Mouse (Mus musculus) intestine, embryonic 16.5 days (tissue): ENCODE results near the gene Atp8b3. TPM values are rescaled to one million over a fixed set of nuclear protein-coding genes. Genes with fewer than 3 reads are reported as not detected.

Source experiments
- ATAC-seq: fragments of 200-750 bp; cut with Nextera tagmentation; 2 replicates; pipeline ENCODE4 v1.8.0; 2017; ENCODE audit warnings: moderate TSS enrichment, moderate library complexity
- H3K27ac ChIP-seq: fragments of 300-500 bp; sonication (generic); 2 replicates; pipeline ENCODE4 v1.5.1; 2014; ENCODE audit warnings: mild to moderate bottlenecking, low read length
- H3K27me3 ChIP-seq: fragments of 300-500 bp; sonication (generic); replicated peaks from 2 replicates; pipeline ENCODE4 v1.6.1; 2014; ENCODE audit warnings: low read length, control low read depth, mixed read lengths; ENCODE audit not compliant: control insufficient read depth, insufficient read depth
- H3K36me3 ChIP-seq: fragments of 300-500 bp; sonication (generic); 2 replicates; pipeline ENCODE4 v1.6.1; 2014; ENCODE audit warnings: low read length, control low read depth; ENCODE audit not compliant: control insufficient read depth, insufficient read depth
- H3K4me1 ChIP-seq: fragments of 300-500 bp; sonication (generic); 2 replicates; pipeline ENCODE4 v1.6.1; 2014; ENCODE audit warnings: low read length, control low read depth, mixed read lengths; ENCODE audit not compliant: control insufficient read depth, insufficient read depth
- H3K4me2 ChIP-seq: fragments of 300-500 bp; sonication (generic); 2 replicates; pipeline ENCODE4 v1.6.1; 2014; ENCODE audit warnings: low read depth, low read length, control low read depth
- H3K4me3 ChIP-seq: fragments of 300-500 bp; sonication (generic); 2 replicates; pipeline ENCODE4 v1.5.1; 2014; ENCODE audit warnings: mild to moderate bottlenecking, low read length
- H3K9ac ChIP-seq: fragments of 300-500 bp; sonication (generic); 2 replicates; pipeline ENCODE4 v1.6.1; 2014; ENCODE audit warnings: low read depth, low read length
- H3K9me3 ChIP-seq: fragments of 300-500 bp; sonication (generic); 2 replicates; pipeline ENCODE4 v1.6.1; 2016; ENCODE audit warnings: low read length, control low read depth; ENCODE audit not compliant: control insufficient read depth
- WGBS: fragments of 180-500 bp; shearing (Covaris S2); extraction: QIAGEN DNeasy Blood & Tissue Kit; methylation state at CpG from one replicate; pipeline ENCODE4 v1.1.7; 2014; 5-methylcytosine and 5-hydroxymethylcytosine counted together
- polyA plus RNA-seq: library from polyadenylated mRNA; unstranded; fragments of >200 nt; fragmentation: Nextera tagmentation; extraction: Ambion mirVana; gene quantifications from 2 replicates; pipeline ENCODE4 v1.2.1, GENCODE M21; 2015

Gene Atp8b3
- polyA plus RNA-seq, 1 experiment from 2014 or later, result 0.17 TPM

- peaks cover 6% of the 10 kb centered on the region for H3K4me1 ChIP-seq
- H3K9me3 ChIP-seq, result no peaks in the 10 kb centered on the region
- H3K27me3 ChIP-seq, result peaks cover 54% of the 10 kb centered on the region
- no peak overlapping the region for H3K27ac ChIP-seq
- H3K4me2 ChIP-seq, result peak overlapping the region; percentile 79
- peak; percentile 73 for ATAC-seq
- H3K9ac ChIP-seq, result peak overlapping the region; percentile 64
- H3K4me3 ChIP-seq, result peak overlapping the region; percentile 50
- no peaks in the 10 kb centered on the region for H3K36me3 ChIP-seq
- 10% methylated on average over 20 of the region's 20 CpGs for WGBS
Observed at GRCm38 (mm10) chr10:80509412-80510272, 29.3 kb downstream of the Atp8b3 start.

DNA sequence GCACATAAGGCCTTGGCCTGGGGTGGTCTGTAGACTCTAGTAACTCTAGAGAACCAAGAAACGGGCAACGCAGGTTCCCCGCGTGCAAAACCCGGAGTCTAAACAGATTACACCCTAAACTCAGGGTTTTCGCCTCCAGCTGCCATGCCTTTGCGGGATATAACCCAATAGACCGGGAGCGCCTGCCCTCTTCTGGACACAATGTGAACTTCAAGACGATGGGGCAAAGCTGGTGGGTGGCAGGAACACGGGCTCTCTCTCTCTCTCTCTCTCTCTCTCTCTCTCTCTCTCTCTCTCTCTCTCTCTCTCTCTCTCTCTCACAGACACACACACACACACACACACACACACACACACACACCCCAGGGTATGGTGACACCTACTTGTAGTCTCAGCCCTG, 32.7 kb downstream of the Atp8b3 start:
- Histone ChIP-seq H3K9me3 (no peaks in the 10 kb centered on the region), H3K4me3 (no peak overlapping the region), H3K27ac (no peak overlapping the region), H3K4me1 (peaks cover 12% of the 10 kb centered on the region), H3K9ac (no peak overlapping the region), H3K4me2 (no peak overlapping the region), H3K36me3 (no peaks in the 10 kb centered on the region), H3K27me3 (peaks cover 54% of the 10 kb centered on the region)
- WGBS, result under 1% methylated on average over 11 of the region's 11 CpGs
- no peak for ATAC-seq

GRCm38 (mm10) chr10:80504724-80505123, 34.2 kb downstream of the Atp8b3 start:
- no peak overlapping the region for H3K4me2 ChIP-seq
- no peak overlapping the region for H3K9ac ChIP-seq
- no peak overlapping the region for H3K4me3 ChIP-seq
- no peak overlapping the region for H3K27ac ChIP-seq
- no peak for ATAC-seq
- 6% methylated on average over 9 of the region's 9 CpGs for WGBS
- no peaks in the 10 kb centered on the region for H3K36me3 ChIP-seq
- H3K9me3 ChIP-seq, result no peaks in the 10 kb centered on the region
- peaks cover 61% of the 10 kb centered on the region for H3K27me3 ChIP-seq
- H3K4me1 ChIP-seq, result peaks cover 8% of the 10 kb centered on the region

DNA sequence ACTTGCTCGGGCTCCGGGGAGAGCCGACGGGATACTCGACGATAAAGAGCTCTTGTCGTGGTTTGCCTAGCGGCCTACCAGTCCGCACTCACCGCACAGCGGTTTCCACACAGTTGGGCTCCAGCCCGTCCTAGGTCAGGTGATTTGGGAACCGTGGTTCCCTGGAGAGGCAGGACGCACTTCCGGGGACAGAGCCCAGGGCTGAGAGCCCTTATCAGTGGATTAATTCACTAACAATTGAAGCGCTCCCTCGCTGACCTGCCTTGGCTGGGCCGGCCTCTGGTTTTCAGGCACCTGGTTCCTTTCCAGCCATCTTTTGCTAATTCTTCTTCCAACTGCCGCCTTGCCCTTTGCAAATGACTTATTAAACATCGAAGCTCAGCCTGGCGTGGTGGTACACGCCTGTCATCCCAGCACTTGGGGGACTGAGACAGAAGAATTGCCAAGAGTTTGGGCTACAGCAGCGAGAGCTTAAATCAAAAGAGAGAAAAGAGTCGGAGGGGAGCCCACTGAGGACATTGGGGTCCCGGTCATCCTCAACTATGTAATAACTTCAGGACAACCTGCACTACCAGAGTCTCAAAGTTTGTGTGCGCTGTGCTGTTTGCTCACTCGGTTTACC, 35.2 kb downstream of the Atp8b3 start:
- 5% methylated on average over 27 of the region's 27 CpGs for WGBS
- ATAC-seq, result peak; percentile 78
- Histone ChIP-seq H3K9ac (no peak overlapping the region), H3K36me3 (no peaks in the 10 kb centered on the region), H3K9me3 (no peaks in the 10 kb centered on the region), H3K4me1 (peaks cover 6% of the 10 kb centered on the region; the same call in 1 of the 2 replicates), H3K4me3 (peak overlapping the region; percentile 19), H3K27me3 (peaks cover 70% of the 10 kb centered on the region), H3K27ac (no peak overlapping the region), H3K4me2 (peak overlapping the region; percentile 19; the same call in 1 of the 2 replicates)

- Histone ChIP-seq H3K4me1 (peaks cover 6% of the 10 kb centered on the region; the same call in 1 of the 2 replicates), H3K9ac (no peak overlapping the region; the same call in 1 of the 2 replicates), H3K27ac (no peak overlapping the region), H3K9me3 (no peaks in the 10 kb centered on the region), H3K27me3 (peaks cover 78% of the 10 kb centered on the region), H3K36me3 (no peaks in the 10 kb centered on the region), H3K4me3 (no peak overlapping the region), H3K4me2 (no peak overlapping the region)
- 8% methylated on average over 22 of the region's 22 CpGs for WGBS
- no peak for ATAC-seq
Observed at GRCm38 (mm10) chr10:80502819-80503314, 36.1 kb downstream of the Atp8b3 start.

- Histone ChIP-seq H3K9ac (no peak overlapping the region; the same call in 1 of the 2 replicates), H3K4me2 (no peak overlapping the region), H3K27ac (no peak overlapping the region), H3K27me3 (peaks cover 80% of the 10 kb centered on the region), H3K9me3 (no peaks in the 10 kb centered on the region), H3K4me3 (no peak overlapping the region), H3K36me3 (no peaks in the 10 kb centered on the region), H3K4me1 (peaks cover 6% of the 10 kb centered on the region; the same call in 1 of the 2 replicates)
- no peak for ATAC-seq
- 2% methylated on average over 7 of the region's 7 CpGs for WGBS
Observed at GRCm38 (mm10) chr10:80502291-80502690, 36.6 kb downstream of the Atp8b3 start.

GRCm38 (mm10) chr10:80496421-80496820, 42.5 kb downstream of the Atp8b3 start:
- H3K9me3 ChIP-seq, result no peaks in the 10 kb centered on the region
- peaks cover 12% of the 10 kb centered on the region for H3K4me1 ChIP-seq
- H3K27ac ChIP-seq, result no peak overlapping the region
- H3K9ac ChIP-seq, result no peak overlapping the region
- H3K27me3 ChIP-seq, result peaks cover 96% of the 10 kb centered on the region
- no peaks in the 10 kb centered on the region for H3K36me3 ChIP-seq
- H3K4me3 ChIP-seq, result no peak overlapping the region
- H3K4me2 ChIP-seq, result no peak overlapping the region
- ATAC-seq, result no peak
- WGBS, result 1% methylated on average over 20 of the region's 20 CpGs

DNA sequence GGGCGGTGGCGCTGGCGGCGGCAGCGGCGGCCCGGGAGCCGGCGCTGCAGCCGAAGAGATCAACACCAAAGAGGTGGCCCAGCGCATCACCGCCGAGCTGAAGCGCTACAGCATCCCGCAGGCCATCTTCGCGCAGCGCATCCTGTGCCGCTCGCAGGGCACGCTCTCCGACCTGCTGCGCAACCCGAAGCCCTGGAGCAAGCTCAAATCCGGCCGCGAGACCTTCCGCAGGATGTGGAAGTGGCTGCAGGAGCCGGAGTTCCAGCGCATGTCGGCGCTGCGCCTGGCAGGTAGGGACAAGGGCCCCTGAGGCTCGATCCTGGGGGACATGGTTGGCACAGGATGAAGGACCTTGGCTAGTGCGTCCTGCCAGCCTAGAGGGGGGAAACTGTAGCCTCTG, 43.0 kb downstream of the Atp8b3 start:
- under 1% methylated on average over 35 of the region's 35 CpGs for WGBS
- no peak overlapping the region for H3K9ac ChIP-seq
- no peak overlapping the region for H3K27ac ChIP-seq
- H3K4me2 ChIP-seq, result peak overlapping the region; percentile 57
- no peak for ATAC-seq
- no peaks in the 10 kb centered on the region for H3K9me3 ChIP-seq
- H3K27me3 ChIP-seq, result peaks cover 96% of the 10 kb centered on the region
- peak overlapping the region; percentile 39 for H3K4me3 ChIP-seq
- peaks cover 12% of the 10 kb centered on the region for H3K4me1 ChIP-seq
- no peaks in the 10 kb centered on the region for H3K36me3 ChIP-seq

DNA sequence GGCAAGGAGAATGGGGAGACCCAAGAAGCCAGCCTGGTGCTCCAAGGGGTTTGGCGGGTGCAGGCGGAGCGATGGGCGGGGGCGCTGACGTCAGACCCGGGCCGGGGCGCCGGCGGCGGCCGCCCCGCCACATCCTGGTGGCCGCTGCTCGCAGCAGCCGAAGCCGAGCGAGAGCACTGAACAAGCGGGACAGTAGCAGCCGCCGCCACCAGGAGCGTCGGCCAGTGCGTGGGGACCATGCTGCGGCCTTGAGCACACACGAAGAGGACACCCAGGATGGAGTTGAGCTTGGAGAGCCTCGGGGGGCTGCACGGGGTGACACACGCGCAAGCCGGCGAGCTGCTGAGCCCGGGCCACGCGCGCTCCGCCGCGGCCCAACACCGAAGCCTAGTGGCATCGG, 44.2 kb downstream of the Atp8b3 start, which contains the start of gene Onecut3:
Gene Onecut3 (plus strand): TSS at position 104 of the 400 bp plus-strand sequence.
- Histone ChIP-seq H3K9ac (peak within 1 kb of the TSS; percentile 47; the same call in 1 of the 2 replicates), H3K36me3 (no peaks in the 10 kb centered on the region), H3K4me3 (peak within 1 kb of the TSS; percentile 39), H3K27ac (no peak within 1 kb of the TSS), H3K4me1 (peaks cover 17% of the 10 kb centered on the region), H3K27me3 (peaks cover 96% of the 10 kb centered on the region), H3K4me2 (peak within 1 kb of the TSS; percentile 57), H3K9me3 (no peaks in the 10 kb centered on the region)
- WGBS, result under 1% methylated on average over 42 of the region's 42 CpGs
- ATAC-seq, result peak; percentile 52
